Mouse (Mus musculus): ENCODE measurements around the gene Vat1l. TPM values are rescaled to one million over a fixed set of nuclear protein-coding genes. Genes with fewer than 3 reads are reported as not detected.

Vat1l gene
- total RNA-seq, 2 experiments from 2014 or later, result 26.3 to 40.0 TPM

DNA sequence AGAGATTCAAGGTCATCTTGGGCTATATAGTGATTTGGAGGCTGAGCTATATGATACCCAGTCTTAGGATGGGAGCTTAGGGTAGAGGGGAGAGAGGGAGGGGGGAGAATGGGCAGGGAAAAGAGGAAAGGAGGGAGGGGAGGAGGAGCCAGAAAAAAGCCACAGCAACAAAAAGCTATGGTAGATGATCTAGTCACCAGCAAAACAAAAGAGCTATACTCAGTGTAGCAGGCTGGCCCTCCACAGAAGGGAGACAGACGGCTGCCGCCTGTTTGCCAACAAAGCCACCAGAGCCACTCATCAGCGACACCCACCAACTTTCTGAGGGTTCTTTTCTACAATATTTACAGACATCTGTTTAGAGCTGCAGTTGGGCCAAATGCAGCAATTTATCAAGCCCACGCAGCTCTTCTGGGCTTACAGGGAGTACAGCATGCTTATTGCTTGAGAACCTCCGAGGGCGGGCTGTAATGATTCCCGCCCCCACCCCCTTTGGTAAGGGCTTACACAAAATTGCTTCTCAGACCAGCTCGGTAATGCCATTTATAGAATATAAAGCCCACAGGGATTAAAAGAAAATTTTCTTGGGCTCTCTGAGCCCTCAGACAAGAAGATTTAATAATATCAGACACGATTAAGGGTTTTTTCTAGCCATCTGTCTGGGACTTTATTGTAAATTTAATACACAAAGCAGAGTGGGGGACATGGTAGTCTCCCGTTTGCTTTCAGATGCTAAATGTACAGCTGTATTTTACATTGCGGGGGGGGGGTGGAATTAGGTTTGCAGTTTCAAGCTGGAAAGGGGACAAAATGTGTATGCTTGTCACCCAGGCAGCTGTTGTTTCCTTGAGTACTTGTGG is 89.7 kb downstream of the Vat1l start:
- DNase-seq (ENCODE audit: low spot score in 2 of 2), result peak; percentile 64 to 91

DNA sequence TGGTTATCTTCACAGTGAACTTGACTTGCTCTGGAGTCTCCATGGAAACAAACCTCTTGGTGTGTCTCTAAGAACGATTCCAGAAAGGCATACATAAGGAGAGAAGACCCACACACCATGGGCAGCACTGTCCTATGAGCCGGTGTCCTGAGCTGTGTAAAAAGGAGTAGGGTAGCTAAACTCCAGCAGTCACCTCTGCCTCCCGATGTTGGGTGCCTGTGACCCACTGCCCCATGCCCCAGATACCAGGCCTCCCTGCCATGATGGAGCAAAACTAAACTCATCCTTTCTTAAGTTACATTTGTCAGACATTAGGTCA is 90.3 kb downstream of the Vat1l start:
- no peak for DNase-seq (ENCODE audit: low spot score in 2 of 2)

DNA sequence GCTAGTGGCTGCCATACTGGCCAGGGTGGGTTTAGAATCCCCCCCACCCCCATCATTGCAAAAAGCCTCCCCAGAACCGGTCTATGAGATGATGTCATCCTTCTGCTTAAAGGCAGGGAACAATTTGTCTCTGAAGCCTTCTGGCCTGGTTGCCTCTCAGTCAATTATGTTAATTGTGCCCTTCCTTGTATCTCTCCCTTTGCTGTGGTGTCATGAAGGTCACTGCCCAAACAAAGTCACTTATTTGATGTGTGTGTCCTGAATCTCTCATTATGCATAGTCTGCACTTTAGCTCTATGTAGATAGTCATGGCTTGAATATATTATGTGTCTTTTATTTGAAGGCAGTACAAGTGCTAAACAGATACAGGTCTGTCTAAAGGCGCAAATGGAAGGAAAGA is 92.8 kb downstream of the Vat1l start:
- no peak for DNase-seq (ENCODE audit: low spot score in 2 of 2)

DNA sequence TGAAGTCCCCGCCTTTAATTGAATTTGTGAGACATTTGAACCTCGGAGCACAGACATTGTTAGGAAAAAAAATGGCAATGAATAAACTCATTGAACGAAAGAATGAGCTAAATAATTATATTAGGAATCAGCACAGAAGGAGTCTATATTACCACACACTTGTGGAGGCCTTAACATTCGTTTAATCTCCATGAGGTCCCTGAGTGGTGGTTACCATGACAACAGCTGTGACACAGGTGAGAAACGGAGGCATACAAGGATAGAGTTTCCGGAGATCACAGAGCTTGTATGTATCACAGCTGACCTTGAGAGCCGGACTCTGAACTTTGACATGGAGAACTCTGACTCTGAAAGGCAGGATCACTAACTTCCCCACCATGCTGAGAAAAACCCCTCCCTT is 94.7 kb downstream of the Vat1l start:
- no peak for DNase-seq (ENCODE audit: low spot score in 2 of 2)

DNA sequence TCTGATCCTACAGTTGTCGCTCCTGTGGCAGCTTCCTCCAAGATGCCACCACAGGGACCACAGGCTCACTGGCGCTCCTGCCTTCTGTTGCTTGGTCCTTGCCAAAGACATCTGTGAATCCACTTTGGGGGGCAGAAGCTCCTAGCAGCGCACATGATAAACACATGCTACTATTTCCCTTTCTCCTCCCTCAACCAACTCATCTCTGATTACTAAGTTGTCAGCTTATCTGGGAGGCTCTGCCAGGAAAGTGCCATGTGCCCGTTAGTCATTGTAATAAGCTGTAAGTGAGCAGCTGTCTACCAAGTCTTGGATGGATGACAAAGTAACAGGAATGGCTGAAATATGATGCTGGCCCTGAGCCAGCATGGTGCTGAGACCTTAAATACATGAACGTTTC is 100.9 kb downstream of the Vat1l start:
- DNase-seq (ENCODE audit: low spot score in 2 of 2), result peak; percentile 13 to 46

DNA sequence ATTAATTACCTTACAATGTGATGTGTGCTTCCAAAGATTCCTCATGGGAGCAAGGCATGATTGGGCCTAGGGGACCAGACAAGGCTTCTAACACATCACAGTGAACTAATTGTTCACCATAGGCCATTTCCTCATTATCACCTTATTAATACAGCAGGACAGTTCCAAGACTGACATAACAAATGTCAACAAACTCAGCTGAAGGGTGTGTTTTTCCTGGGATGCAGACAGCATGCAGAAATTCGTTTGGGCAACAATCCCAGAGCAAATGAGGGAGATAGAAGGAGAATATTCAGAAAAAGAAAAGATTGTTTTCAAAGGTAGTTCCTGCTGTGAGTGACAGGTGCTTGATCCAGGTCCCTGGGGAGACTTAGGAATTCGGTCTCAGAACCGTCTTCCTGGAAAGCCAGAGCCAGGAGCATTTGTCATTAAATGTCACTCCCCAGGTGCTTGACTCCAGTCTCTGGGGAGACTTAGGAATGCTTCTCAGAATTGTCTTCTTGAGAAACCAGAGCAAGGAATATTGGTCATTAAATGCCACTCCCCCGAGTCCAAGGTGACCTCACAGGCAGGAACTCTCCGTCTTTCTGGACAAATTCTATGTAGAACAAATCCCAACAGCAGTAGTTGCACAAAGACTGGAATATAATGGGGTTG is 109.4 kb downstream of the Vat1l start:
- DNase-seq (ENCODE audit: low spot score in 2 of 2), result no peak

DNA sequence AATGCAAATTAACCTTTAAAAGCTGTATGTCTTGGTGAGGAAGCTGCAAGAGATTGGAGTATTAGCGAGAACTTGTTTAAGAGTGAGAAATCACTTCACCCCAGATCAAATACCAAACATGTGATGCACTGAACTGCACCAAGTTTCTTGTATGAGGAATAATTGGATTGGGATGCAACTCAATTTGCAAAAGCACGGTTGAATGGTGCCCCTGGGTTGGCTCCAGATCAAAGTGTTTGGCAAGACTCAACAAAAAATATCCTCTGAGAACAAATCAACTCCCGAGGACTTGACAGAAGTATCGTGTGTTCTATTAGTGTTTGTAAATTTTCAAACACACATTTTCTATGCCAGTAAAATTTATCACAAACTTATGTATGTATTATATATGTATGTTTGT is 112.7 kb downstream of the Vat1l start:
- DNase-seq (ENCODE audit: low spot score in 2 of 2), result no peak

DNA sequence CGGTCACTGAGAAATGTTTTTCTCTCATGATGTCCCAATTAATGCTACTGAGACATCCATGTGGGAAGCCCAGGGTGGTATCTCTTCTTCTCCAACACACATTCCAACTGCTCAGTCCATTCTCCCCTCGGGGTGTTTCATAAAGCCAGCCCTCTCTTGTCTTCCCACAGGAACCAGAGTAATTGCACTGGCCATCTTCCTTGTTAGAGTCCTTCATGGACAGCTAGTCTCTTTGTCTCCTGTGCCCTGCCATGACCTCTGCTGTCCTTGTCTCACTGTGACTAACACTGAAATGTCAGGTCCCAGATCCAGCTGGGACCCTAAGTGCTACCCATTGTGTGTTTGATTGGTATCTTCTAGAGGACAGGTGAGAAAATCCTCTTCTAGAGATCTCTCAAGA is 116.7 kb downstream of the Vat1l start:
- DNase-seq (ENCODE audit: low spot score in 2 of 2), result no peak

DNA sequence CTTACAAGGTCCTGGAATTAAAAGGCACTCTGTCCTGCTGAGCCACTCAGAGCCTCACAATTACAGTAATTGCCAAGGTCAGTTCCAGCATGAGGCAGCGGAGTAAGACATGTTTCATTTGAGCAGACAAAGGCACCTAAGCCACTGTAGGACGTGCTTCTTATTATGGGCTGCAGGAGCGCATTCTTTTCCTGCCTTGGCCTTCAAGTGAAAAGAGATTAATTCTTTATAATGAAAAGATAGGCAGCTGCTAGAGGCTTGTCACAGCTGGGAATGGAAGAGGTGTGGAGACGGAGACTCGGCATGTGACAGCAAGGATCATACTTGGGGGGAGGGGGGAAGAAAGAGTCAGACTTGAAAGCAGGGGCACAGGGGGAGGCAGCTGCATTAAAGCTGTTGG is 126.5 kb downstream of the Vat1l start:
- no peak for DNase-seq (ENCODE audit: low spot score in 2 of 2)

DNA sequence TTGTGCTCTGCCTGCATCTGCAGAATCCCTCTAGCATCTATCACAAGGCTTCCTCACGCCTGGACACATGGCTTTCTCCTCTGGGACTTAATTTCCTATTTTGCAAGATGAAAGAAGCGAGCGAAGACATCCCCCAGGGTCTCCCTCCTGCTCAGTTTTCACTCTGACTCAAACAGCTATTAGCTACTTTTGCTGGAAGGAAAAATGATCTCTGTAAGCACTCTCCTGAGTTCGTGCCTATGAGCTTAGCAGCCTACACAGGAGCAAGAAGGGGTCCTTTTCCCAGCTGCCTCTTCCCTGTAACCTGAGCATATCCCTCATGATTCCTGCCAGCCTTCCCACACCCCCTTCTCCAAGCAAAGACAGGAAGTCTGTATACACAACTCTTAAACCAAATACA is 127.5 kb downstream of the Vat1l start:
- no peak for DNase-seq (ENCODE audit: low spot score in 2 of 2)

DNA sequence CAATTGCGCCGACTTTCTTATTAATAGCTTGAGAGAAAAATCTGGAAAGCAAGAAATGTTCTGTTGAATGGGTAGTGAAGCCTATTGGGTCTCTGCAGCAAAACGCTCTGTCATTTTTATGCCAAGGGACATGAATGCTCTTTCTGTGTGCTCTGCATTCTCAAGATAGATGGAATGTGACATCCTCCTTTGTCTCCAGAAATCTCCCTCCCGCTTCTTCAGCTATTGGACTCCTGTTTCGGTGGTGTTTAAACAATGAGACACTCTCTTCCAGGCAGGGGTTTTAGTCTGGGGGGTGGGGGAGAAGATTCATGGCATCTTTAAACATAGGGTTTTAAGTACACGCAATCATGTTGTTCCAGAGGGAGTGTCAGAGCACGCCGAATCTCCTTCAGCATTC is 130.3 kb downstream of the Vat1l start:
- DNase-seq (ENCODE audit: low spot score in 2 of 2), result no peak

DNA sequence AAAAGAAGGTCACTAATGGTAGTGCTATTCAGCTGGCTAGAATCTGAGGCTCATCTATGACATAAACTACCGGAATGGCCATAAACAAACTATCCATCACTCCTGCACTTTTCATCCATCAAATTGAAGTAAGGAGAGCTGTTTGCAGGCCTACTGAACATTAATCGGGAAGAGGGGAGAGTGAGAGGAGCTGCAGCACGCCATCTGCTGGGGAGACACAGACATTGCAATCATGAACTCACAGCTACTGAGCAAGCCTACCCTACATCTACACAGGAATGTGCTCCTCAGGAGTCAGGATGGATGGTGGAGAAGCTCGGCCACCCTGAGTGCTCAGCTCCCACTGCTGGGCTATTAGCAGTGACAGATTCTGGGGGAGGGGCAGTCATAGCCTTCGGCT is 136.9 kb downstream of the Vat1l start:
- no peak for DNase-seq (ENCODE audit: low spot score in 2 of 2)

DNA sequence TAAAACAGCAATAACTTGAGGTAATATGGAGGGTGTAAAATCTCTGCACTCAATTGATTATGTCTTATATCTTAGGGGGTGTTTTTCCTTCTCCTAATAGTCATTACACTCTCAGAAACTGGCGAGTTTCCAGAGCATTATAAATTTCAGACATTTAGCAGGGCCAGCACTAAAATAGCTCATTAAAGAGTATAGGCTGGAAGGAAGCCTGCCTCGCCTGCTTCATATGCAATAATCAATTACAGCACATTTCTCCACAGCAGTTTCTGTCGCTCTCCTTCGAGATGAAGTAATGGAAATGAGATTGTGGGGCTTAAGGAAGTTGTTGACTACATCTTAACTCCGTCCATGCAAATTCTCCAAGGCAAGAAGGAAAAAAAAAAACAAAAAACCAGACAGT is 139.4 kb downstream of the Vat1l start:
- no peak for DNase-seq (ENCODE audit: low spot score in 2 of 2)

DNA sequence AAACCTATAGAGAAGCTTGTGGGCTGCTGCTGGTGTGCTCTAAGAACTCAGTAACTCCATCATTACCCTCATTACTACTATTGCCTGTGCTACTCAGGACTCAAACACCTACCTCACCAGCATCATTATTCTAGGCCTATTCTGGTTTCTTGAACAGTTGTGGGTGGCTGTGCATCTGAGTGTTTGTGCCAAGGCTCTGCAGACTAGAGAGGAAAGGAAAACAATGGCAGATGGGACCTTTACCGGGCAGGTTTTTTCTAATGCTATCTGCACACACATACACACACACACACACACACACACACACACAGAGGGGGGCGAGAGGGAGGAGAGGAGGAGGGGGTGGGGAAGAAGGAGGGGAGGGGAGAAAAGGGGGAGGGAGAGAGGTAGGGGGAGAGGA is 140.6 kb downstream of the Vat1l start:
- no peak for DNase-seq (ENCODE audit: low spot score in 2 of 2)

DNA sequence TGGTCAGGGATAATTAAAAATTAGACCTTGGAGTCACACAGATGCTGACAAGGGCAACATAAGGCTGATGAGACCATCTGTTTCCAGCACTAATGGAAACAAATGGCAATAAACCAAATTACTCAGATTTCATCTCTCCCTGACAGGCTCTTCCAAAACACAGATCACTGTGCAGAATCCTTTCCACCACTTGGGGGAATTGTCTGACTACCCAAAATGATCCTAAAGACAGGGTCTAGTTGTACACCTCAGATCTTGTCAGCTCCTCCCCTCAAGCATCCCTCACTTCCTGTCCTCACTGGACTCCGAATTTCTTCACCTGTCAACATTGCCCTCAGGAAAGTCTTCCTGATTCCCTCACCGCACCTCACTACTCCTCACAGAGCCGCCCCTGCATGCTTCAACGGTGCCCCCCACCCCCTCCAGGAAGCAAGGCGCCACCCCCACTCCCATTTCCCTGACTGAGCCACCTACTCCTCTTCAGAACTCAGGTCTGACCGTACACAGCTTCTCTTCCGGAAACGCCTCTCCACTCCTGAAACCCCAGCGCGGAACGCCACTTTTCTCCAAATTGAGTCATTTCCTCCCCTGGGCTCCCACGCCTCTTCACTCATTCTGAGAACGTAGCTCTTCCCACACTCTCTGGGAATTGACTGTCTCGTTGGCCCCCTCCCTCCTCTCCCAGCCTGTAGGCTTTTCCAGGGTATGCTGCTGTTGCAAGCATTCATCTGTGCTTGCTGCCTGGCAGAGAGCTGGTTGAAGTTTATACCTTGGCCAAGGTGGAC is 146.4 kb downstream of the Vat1l start:
- DNase-seq (ENCODE audit: low spot score in 2 of 2), result peak in 1 of 2 experiments; percentile 13

DNA sequence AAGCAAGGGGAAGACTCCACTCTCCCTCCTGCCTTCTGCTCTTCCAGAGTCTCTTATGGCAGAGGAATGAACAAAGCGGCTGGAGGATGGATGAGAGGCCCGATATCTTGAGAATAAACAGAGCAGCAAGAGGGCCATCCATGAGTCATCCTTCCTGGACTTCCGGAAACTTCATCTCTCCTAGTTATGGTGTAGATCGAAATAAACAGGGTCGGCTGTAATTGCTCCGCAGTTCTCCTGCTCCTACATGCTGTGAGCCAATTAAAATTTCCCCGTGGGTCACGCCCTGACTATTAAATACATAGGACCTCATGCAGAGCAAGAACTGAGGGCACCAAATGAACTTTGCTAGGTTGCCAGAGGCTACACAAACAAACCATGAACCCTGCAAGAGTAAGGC is 155.1 kb downstream of the Vat1l start:
- DNase-seq (ENCODE audit: low spot score in 2 of 2), result no peak

DNA sequence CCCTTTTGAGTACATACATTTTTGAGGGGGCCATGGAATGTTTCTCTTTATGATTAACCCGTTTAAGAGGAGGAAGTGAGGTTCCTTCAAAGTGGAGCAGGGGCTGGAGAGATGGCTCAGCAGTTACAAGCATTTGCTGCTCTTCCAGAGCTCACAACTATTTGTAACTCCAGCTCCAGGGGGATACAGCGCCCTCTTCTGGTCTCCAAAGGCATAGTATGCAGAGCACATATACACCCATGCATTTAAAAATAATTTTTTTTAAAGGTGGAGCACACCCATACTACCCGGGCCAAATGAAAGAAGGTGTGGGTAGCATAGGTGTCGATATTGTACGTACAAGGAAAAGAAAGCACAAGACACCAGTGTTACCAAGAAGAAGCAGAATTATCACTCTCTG is 157.8 kb downstream of the Vat1l start:
- no peak for DNase-seq (ENCODE audit: low spot score in 2 of 2)

DNA sequence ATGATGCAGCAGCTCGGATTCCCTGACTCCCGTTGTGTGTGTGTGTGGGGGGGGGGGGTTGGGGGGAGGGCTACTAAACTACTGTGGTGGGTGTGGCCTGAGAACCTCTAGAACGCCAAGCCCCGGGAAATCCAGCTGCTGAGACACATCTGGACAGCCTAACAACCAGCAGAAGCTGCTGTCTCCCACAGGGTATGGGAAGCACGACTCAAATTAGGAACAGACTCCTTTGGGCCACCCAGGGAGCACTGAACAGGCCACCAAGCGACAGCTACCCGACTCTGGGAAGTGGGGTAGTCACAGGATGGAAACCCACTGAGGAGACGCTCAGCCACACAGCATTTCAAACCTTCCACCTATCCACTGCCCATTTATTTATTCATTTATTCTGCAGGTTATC is 158.2 kb downstream of the Vat1l start:
- no peak for DNase-seq (ENCODE audit: low spot score in 2 of 2)

DNA sequence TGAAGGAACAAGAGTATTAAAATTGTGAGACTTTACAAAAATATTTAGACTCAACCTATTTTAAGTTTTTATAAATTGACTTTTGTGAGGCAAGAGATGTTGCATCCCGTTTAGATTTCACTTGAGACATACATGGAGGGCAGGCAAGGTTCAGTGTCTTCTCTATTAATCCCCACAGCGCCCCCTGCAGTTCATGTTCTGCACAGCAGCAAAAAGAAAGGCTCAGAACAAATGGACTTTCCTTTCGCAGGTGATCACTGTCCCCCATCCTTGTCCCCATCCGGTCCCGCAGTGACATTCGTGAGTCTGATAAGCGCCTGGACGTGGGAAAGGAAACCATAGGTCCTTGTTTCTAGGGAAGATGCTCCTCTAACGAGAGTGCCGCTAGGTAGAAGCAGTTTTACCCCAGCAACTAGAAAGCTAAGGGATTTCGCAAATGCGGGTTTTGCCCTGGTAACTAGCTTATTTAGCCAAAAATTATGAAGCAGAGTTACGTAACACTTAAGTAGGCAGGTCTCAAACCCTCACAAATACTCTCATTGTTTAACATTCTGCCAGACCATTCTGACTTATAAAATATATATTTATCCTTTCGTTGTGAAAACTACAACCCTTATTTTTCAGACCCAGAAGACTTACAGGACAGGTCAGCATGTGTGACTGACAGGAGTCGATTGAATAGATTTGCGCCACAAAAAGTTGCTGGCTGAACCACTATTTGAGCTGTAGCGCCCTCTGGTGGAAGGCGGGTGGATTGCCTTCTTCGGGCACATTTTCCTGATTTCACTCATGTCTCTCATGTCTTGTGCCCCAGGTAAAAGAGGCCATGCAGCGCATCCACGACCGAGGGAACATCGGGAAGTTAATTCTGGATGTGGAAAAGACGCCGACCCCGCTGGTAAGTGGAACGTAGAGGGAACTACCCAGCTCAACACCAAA is 163.9 kb downstream of the Vat1l start:
- DNase-seq (ENCODE audit: low spot score in 2 of 2), result peak; percentile 79 to 84

DNA sequence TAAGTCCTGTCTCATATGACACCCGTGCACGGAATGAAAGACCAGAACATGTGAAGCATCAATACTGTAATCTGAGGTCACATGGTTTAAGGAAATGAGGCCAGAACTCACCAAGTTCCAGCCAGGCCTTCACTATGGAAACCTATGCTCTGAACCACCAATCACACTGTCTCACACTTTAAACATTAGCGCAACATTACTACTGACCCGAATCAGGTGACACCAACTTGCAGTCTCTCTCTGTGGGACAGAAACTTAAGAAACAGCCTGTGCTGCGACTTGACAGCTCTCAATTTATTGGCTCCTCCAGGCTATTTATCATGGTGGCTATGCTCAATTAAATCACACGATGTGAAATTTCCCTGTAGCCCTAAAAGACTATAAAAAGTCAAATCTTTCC is 169.0 kb downstream of the Vat1l start:
- DNase-seq (ENCODE audit: low spot score in 2 of 2), result no peak

DNA sequence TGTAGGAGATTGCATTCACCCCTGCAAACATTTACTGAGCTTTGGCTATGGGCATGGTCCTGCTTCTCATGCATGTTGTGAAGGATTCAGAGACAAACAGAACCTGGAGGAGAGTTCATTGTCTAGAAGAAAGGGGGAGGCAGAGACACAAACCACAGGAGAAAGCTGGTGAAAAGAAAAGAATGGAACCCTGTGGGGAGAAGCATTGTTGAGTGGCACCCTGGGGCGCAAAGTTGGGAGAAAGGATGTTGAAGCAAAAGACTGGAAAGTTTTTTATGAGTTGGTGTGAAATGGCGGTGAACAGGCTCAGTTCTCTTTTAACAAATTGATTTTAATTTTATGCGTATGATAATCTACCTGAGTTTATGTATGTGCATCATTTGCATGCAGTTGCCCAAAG is 178.8 kb downstream of the Vat1l start:
- no peak for DNase-seq (ENCODE audit: low spot score in 2 of 2)
